Mouse (Mus musculus): ENCODE results near the gene Hoxa1.

GRCm38 (mm10) chr6:52159164-52159761 lies 1.1 kb upstream of the Hoxa1 start:
- TF ChIP-seq CTCF (IDR thresholded peaks at IDR 0.05; ENCODE audit: low read depth), result no peak
- no peak for TF ChIP-seq EP300 (IDR thresholded peaks at IDR 0.05; ENCODE audit: low read depth)
